Mouse (Mus musculus) brain, adult 10 weeks (tissue): Measurements from ENCODE around the gene Sh3bgrl2. TPM values are rescaled to one million over a fixed set of nuclear protein-coding genes. Genes with fewer than 3 reads are reported as not detected.

Experiments
- polyA plus RNA-seq: library from polyadenylated mRNA; stranded (reverse); fragments of 350-450 nt; fragmentation: Illumina TruSeq; extraction: RNeasy Lipid Tissue Mini Kit (QIAGEN cat#74804); gene quantifications from one replicate; pipeline ENCODE4 v1.2.3, GENCODE M21; 2015; ENCODE audit warnings: low read depth, low replicate concordance

The Sh3bgrl2 gene
- polyA plus RNA-seq, result 23.8 TPM

GRCm38 (mm10) chr9:83547830-83548689 lies at the start of gene Sh3bgrl2:
Gene Sh3bgrl2 (plus strand): TSS chr9:83548327.

Other genes with a start within 250 kb of the Sh3bgrl2 start
- gene Lca5, start 107.2 kb upstream of the Sh3bgrl2 start, polyA plus RNA-seq, result 9.6 TPM